Mouse (Mus musculus): ENCODE measurements around the gene Tuba8.

Gene Tuba8

DNA sequence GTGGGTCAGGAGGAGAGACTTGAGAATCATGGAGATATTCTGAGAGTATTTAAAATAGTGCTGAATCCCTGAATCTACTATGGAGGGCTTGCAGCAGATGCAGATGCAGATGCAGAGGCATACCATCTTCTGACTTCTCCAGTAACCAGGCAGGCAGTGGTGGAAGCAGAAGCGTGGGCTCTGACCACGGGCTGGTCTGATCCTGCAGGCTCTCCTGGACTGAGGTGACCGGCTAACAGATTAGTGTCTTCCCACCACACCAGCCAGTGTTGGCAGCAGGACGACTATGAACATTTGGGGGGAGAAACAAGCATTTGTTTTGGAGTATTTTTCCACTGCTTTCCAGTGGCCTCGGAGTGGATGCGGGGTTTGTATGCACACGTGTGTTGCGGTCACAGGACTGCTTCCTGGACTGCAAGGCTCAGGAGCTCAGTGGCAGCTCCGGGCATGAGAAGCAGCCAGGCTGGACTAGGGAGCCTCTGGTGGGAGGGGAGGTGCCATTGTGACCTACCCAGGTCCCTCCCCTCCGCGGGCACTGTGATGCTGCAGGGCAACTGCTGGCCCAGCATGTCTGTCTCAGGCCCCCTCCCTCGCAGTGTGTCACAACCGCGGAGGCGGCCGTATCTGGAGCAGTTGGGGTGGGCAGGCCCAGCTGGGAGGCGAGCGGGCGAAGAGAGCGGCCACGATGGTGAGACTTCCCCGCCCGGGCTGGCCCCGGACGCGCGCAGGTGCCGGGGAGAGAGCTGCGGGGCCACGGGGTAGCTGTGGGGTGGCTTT is at the start of gene Tuba8:
Tuba8 (plus strand) TSS at position 548 of the 777 bp plus-strand sequence.
- DNase-seq, result peak; percentile 89

DNA sequence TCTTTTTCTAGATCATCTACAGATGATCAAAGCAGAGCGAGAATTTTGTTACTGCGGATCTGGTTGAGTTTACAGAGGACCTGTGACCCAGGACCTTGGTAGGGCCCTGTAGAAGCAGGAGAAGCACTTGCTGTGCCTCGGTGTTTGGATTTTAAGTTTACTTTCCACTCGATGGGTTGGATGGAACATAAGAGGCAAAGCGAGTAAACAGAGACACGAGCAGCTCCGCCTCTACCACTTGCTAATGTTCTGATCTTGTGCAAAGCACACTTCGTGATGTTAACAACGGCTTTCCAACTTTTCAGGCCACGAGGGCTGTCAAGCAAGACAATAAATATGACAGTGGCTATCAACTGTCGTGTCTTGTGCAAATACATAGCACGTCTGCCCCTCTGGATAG is 47.9 kb upstream of the Tuba8 start:
- no peak for DNase-seq

DNA sequence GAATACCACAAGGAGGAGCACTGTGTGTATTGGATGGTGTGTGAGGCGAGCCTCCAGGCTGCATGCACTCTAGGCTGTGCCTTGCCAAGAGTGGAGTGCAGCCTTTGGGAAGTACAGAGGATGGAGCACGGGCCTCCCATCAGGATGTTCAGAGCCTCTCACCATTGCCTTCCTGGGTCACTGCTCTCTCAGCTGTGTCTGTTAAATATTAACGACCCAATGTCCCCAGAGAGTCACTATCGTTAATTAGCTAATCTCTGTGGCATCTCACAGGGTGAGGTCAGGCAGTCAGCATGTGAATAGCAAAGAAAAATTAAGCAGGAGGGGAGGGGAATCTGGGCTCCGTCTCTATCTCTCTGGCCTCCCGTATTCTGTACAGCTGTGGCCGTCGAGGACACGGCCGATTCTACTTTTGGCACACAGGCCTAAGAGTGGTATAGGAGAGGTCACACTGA is 44.4 kb upstream of the Tuba8 start:
- peak; percentile 42 for DNase-seq

DNA sequence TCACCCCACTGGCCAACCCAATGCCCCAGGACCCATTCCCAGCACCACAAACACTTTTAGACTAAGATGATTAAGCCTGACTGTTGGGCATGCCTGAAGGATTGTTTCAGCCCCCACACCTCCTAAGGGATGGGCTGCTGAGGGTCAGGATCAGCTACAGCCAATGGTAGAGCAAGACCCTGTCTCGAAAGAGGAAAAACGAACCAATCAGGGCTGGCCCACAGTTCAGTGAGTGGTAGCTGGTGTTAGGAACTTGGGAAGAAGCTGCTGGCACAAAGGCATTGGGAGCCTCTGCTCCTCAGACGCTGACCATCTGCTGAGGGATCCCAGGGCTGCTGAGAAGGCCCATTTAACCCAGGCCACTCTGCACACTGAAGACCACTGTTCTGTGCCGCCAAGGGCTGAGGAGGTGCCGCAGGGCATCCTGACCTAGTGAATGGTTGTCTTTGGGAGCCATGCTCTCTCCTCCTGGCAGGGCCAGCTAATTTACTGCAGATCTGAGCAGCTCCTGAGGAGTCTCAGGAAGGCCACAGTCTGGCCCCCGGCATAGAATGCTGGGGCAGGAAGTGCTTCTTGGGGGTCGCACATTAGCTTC is 43.0 kb upstream of the Tuba8 start:
- DNase-seq, result no peak

DNA sequence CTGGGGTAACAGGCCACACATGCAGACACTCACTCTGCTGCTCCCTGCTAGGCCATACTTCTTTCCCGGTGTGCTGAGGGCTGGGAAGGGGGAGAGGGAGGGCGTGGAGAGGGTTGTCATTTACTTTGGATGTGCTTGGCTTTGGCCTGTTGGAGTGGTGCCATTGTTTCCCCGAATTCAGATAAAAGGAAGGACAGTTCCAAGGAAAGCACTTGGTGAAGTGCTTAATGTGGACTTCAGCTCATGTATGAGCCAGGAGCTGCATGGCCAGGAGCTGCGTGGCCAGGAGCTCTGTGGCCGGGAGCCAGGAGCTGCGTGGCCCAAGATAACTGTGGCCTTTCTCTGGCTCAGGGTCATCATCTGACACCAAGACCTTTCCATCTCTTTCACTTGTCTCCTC is 39.4 kb upstream of the Tuba8 start:
- no peak for DNase-seq

DNA sequence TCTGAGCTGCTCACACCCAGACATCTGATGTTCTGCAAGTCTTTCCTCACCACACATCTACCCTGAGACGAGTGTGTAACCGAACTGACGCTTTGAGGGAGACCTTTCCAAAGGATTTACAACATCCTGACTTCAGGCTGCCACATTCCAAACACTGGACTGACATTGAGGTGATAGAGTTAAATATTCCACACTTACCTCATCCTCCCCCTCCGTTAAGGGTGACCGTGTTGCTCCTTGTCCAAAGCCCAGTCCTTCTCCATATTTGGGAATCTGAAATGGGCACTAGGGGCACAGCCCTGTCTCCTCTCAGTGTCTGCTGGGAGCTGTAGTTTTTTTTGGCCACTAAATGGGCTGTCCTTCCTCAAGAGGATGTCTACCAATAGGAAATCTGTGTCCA is 37.0 kb upstream of the Tuba8 start:
- DNase-seq, result no peak

DNA sequence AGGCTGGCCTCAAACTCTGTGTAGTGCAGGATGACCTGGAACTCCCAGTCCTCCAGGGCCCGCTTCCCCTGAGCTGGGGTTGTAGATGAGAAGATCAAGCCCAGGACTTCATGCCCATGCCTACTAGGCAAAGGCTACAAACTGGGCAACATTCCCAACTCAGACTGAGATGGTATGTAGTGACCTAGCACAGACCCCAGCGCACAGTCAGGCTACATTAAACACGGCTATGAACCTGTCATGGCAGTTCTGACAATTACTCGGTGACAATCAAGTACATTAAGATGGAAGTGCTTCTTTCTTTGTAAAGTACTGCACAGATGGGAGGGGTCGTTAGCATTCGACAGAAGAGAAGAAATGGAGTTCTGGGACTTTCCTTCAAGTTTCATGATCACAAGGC is 35.7 kb upstream of the Tuba8 start:
- no peak for DNase-seq

DNA sequence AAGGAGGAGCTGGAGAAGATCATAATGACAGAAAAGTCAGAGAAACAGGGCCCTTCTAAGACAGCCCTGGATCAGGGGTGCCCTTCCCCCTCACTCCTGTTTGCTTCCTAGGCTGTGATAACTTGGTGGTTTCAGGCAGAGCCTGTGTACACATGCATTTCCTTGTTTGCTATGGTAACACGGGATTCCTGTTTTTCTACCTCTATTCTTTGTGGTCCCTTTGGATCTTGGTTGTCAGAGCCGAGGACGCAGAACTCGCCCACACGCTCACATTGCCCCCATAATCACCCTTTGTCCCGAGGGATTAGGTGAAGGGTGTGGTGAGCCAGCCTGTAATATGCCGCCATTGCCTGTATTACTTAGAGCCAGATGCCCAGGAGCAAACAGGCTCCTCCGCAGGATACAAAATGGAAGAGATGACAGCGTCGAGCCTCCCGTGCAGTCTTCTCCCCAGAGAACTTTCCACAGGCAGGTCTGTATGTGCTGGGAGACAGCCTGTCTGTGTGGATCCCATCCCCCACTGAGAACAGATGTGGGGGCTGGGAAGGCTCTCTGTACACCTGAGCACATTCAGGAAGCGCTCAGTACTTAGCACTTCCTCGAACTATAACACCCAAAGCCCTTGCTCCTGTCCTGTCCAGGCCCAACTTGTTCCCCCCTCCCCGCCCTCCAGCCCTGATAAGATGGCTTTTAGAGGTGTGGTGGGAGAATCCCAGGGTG is 34.3 kb upstream of the Tuba8 start:
- peak; percentile 27 for DNase-seq

DNA sequence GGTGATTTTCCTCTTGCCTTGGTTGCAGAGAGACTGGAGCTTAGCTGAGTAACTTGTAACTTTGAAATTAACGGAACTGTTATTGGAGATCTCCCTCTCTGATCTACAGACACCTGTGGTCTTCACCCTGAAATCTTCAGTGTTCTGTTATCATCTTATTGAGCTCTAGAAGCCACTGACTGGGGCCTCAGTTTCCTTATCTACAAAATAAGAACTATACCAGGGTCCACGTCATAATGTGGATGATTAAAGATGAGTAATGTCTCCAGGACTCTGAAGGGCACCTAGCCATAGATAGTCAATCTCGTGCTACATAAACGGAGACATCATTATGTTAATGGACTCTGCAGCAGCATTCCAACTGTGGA is 33.8 kb upstream of the Tuba8 start:
- DNase-seq, result no peak

DNA sequence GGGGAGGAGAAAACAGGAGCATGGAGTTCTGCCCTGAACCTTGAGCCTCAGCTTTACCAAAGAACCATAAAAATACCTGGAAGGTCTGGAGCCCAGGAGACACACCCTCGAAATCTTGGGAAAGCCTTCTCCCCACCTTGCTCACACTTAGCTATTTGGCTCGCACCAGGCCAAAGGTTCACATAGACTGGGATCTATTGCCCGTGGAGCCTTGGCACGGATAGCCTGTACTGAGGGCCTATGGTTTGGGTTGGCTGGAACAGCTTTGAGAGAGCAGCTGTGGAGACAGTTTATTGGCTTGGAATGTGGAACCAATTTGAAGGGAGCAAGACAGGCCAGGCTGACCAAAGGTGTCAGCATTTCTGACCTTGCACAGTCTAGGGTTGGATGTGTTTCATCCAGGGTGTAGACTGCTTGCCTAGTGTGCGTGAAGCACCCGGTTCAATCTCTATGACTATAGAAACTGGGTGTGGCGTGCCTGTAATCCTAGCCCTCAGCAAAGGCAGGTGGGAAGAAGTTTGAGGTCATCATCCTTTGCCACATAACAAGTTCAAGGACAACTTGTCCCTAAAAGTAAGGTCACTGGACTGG is 33.3 kb upstream of the Tuba8 start:
- DNase-seq, result no peak

DNA sequence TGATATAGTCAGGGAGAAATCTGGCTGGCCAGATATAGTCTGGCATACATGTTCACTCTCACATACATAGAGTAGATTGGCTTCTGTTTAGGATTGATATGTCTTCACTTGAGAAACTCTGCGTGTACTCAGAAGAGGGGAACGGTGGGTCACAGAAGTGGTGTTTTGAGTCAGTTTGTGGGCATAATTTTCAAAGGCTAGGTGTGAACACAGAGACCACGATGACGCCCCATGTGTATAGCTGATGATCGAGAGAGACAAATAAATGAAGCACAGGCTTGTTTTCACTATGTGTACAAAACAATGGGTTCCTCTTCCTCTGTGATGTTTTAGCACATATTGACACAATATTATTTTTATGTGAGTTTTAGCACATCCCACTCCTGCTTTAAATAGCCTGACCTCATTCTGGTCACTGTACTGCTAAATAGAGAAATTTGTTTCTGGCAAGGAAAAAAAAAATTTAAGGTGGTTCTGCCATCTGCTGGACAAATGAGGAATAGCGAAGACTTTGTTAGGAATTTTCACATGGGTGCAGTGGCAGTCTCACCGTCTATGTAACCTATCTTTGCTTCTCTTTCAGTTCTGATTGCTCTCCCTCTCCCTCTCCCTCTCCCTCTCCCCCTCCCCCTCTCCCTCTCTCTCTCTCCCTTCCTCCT is 31.7 kb upstream of the Tuba8 start:
- DNase-seq, result peak; percentile 79

DNA sequence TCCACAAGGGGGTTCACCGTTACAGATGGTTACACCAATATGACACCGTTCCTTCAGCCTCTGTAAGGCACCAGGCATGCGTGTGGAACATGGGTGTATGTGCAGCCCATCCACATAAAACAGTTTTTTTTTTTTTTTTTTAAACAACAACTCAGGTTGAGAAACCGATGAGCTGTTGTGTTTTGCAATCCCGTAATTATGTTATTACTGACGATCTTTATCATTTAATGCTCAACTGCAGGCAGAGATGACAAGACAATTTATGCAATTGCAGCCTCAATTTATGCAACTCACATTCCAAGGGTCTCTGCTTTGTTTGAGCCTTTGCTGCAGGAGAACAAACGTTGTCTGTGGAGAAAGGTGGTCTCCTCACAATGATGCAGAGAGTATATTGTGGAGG is 30.6 kb upstream of the Tuba8 start:
- DNase-seq, result no peak

DNA sequence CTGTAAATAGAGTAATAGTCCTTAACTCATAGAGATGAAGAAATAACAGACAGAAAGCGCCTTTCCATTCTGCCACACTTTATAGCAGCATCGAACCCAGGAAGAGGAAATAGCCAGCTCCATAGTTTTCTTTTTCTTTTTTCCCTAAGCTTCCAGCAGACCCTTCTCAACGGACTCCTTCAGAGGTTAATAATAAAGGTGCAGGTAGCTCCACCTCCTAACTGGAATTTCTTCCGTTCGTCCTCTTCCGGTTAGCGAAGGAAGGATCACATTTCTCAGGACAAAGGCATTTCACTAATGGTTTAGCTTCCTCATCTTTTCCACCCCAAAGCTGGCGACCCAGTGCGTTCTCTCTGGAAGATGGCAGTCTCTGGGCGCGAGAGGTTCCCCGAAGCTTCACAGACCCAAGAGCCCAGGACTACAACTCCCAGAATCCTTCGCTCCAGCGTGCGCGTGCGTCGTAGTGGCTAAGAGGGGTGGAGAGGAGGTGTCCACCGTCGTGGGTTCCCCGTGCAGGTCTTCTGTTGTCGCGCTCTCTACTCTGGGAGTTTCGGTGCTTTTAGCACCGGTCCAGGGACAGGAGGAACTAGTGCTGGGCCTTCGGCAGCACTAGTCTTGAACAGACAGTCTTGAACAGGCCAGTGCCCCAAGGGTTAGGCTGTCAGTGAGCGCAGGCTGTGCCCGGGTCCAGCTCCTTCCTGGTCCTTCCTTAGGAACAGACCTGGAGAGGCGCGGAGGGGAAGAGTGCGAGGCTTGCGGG is 26.9 kb upstream of the Tuba8 start, which contains the start of gene Pex26:
Pex26 (plus strand) TSS at position 254 of the 760 bp plus-strand sequence.
- DNase-seq, result peak; percentile 96

DNA sequence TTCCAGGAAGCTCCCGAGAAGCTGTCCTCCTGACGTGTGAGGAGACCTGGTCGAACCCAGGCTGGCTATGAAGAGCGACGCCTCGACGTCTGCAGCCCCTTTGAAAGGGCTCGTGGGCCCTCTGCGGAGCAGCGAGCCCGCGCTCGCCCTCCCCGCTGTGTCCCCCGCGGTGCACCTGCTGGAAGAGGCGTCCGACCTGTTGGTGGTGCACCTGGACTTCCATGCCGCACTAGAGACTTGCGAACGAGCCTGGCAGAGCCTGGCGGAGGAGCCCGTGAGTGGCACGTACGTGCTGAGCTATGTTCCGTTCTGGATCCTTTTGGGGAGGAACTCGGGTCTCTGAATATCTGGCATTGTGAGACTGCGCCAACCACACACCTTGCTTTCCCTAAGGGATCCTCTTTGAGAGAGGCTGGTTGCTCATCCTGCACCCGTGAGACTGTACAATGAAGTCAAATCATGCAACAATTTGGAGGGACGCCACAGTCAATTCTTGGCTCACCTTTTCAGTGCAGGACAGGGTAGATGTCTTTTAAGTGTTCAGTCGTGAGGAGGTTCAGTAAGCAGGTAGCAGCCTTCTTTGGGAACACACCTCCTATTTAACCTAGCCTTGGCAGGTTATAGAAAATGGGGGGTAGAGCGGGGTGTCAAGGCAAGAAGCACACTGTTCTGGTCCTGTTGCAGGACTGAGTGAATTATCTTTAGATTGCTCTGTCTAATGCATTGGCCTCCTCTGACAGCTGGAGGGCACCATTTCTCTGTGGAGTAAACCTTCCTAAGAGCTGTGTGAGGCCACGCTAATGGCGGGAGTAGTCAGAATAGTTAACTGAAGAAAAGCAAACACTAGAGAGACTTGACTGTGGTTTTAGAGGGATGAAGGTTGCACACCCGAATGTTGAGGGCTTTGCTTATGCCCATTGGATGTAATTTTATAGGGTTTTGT is 26.0 kb upstream of the Tuba8 start:
- peak; percentile 79 for DNase-seq

DNA sequence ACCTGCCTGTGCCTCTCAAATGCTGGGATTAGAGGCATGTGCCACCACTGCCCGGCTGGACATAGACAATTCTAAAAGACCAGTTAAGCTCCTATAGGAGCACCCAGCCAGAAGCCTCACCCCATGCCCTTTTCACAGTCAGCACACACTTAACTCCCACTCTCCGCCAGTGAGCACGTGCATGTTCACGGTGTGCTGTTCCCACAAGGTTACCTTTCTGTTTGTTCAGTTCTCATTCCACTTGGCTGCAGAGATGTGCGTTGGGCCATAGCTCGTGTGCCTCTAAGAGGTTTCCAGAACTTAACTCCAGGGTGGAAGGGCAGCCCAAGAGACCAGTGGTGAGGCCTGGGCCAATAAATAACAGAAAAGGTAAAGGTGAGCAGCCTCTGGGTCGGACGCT is 25.3 kb upstream of the Tuba8 start:
- no peak for DNase-seq

DNA sequence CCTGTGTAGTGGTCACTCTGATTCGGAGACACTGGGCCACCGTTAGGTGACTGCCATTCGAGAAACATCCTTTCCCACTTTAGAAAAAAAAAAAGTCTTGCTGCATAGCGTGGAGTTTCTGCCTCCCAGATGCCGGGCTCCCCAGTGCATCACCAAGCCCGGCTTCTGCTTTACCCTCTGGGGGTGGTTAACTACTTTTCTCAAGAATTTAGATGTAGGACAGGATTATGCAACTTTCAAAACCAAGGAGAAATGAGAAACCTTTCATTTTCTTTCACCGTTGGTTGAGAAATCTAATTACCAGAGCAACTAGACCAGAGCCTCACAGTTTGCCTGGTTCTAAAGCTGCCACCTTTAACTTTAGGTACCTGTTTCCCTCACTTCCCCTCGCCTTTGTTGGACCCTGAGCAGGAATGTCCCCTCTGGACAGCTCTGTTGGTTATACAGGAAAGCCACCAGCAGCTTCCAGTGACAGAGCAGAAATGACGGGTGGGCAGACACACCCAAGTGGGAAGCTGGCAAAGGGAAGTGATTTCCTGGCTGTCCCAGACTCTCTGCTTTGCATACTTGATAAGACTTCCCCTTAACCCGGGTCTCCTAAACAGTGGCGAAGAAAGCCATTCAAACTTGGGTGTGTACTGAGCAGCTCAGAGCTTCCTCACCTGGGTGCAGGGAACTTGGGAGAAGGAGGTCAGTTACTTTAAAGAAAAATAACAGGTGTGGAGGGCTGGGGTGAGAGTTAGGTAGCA is 19.1 kb upstream of the Tuba8 start:
- no peak for DNase-seq

DNA sequence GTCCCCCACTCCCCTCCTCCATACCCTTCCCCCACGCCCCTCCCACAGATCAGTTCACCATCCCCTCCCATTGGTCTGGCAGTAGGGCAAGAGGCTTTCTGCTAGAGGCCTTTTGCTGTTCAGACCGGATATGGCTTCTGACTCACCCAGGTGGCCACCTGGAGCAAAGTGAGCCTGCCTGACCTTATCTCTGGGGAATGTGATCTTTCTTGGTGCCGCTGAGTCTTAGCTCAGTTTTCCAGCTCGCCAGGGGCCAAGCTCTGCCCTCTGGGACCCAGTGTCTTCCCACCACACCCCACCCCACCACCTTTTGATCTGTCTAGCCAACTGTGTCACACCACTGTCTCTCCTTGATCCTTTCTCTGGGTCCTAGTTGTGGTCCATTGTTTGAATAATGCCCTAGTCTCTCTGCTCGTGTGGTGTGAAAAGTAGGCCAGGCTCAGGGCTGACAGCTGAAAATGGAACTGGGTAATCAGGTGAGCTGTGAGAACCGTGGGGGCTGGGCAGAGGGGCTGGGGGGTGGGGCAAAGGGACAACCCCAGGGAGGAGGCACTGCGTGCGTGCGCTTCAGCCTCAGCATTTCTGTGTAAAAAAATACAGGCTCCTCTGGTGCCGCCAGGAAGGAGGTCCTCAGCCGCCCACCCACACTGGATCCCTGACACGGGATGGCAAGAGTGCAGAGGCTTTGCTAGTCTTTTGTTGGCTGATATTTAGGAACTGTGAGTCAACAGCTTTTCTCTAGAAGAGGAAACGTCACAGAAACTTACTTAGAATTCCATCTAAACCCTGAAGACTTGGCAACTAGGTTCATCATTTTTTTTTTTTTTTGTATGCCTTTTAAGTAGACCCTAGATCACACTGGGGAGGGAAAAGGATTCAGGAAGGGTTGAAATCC is 16.2 kb upstream of the Tuba8 start:
- DNase-seq, result peak; percentile 76

DNA sequence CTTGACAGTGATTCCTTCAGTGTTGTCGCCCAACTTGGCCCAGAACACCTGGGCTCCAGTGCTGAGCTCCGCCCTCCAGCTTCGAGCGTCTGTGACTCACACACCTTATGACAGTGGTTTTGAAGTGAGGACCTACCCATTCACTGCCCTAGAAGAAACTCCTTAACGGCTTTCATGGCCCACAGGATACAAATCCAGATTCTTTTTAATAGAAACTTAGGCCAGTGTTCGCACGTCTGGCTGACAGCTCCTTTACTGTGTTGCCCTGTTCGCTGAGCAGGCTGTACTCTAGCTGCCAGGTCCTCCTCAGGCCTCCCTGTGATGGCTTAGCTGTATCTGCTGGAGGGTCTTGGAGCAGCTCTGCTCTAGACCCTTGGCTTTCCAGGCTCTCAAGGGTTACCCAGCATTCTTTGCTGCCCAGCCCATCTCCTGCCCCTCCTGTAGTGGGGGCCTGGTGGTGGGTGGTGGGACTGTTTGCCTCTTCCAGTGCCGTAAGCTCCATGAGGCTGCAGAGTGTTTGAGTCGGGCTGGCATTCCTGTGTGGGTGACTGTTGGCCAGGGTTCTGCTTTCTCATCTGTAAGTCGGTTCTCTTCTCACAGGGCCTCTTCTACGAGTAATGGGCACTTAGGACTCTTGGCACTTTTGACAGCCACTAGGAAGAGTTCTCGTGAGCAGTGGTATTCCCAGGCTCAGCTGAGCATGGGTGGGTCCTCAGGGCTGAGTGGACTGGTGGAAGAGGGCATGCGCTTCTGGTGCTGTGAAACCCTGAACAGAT is 15.4 kb upstream of the Tuba8 start:
- no peak for DNase-seq
